Comparison of ENCODE assay signal across 19 mouse cellular contexts in genomic region chr8:124556164-124556563, GRCm38 (mm10). TPM values are rescaled to one million over a fixed set of nuclear protein-coding genes. Genes with fewer than 3 reads are reported as not detected.
A peak's percentile ranks its signal among the peaks of the same experiment; 100 is the strongest.
DNase-seq lines count a peak whose midpoint lies in the region; ATAC-seq and TF ChIP-seq lines count a peak whose summit lies in the region.
"Had no signal": no experiment of that assay in that cellular context is flagged by ENCODE, and none has a peak within 500 bp of the region (broad histone marks: within the 10 kb centered on the region; RNA-seq: fewer than 3 reads in every experiment).

No protein-coding gene starts in this region.

- H3K9ac ChIP-seq in forebrain, embryonic 13.5 days, result no peak overlapping the region
- no peak overlapping the region for H3K9ac ChIP-seq in forebrain, embryonic 14.5 days (ENCODE audit: low read length)
- H3K9ac ChIP-seq in lung, embryonic 14.5 days, result no peak overlapping the region
- H3K9ac ChIP-seq in midbrain, embryonic 14.5 days (replicated peaks; ENCODE audit: low read length), result no peak overlapping the region
- H3K9ac ChIP-seq: heart, embryonic 12.5 days; liver, embryonic 13.5 days had no signal

- TF ChIP-seq CTCF in lung, embryonic 14.5 days (IDR thresholded peaks at IDR 0.05; ENCODE audit: low read depth), result no peak
- no peak for TF ChIP-seq CTCF in cortical plate, adult 2 months (IDR thresholded peaks at IDR 0.05; ENCODE audit: extremely low read depth, insufficient read depth, low read length)

- 89% methylated on average over 7 of the region's 7 CpGs for WGBS in forebrain, embryonic 13.5 days
- WGBS in forebrain, embryonic 14.5 days, result 89% methylated on average over 7 of the region's 7 CpGs
- WGBS in lung, embryonic 14.5 days, result 57% methylated on average over 7 of the region's 7 CpGs
- WGBS in midbrain, embryonic 14.5 days, result 84% methylated on average over 7 of the region's 7 CpGs

- H3K4me1 ChIP-seq in forebrain, embryonic 13.5 days, result peaks cover 5% of the 10 kb centered on the region; the same call in 1 of the 2 replicates
- H3K4me1 ChIP-seq in forebrain, embryonic 14.5 days (ENCODE audit: control insufficient read depth, insufficient read depth, low read length), result no peaks in the 10 kb centered on the region
- peaks cover 11% of the 10 kb centered on the region for H3K4me1 ChIP-seq in lung, embryonic 14.5 days (ENCODE audit: insufficient read depth)
- peaks cover 7% of the 10 kb centered on the region for H3K4me1 ChIP-seq in cortical plate, adult 2 months (ENCODE audit: control insufficient read depth, insufficient read depth, low read length)
- no peaks in the 10 kb centered on the region for H3K4me1 ChIP-seq in midbrain, embryonic 14.5 days (ENCODE audit: control insufficient read depth, insufficient read depth, low read length)

- peaks cover 18% of the 10 kb centered on the region for H3K36me3 ChIP-seq in forebrain, embryonic 13.5 days (ENCODE audit: poor library complexity, severe bottlenecking)
- peaks cover 19% of the 10 kb centered on the region for H3K36me3 ChIP-seq in forebrain, embryonic 14.5 days (ENCODE audit: control insufficient read depth, insufficient read depth, low read length)
- peaks cover 17% of the 10 kb centered on the region for H3K36me3 ChIP-seq in lung, embryonic 14.5 days (ENCODE audit: insufficient read depth)
- peaks cover 17% of the 10 kb centered on the region for H3K36me3 ChIP-seq in midbrain, embryonic 14.5 days (ENCODE audit: control insufficient read depth, insufficient read depth, low read length)

- no peak overlapping the region for H3K4me3 ChIP-seq in forebrain, embryonic 13.5 days
- no peak overlapping the region for H3K4me3 ChIP-seq in forebrain, embryonic 14.5 days (ENCODE audit: low read depth, low read length)
- H3K4me3 ChIP-seq in lung, embryonic 14.5 days (ENCODE audit: low read depth, low read length), result no peak overlapping the region
- no peak overlapping the region for H3K4me3 ChIP-seq in cortical plate, adult 2 months (ENCODE audit: insufficient read depth, low read length)
- H3K4me3 ChIP-seq in midbrain, embryonic 14.5 days (replicated peaks; ENCODE audit: low read depth, low read length), result no peak overlapping the region
- H3K4me3 ChIP-seq: heart, embryonic 12.5 days; liver, embryonic 13.5 days had no signal

- ATAC-seq in forebrain, embryonic 13.5 days, result no peak
- no peak for ATAC-seq in forebrain, embryonic 14.5 days
- ATAC-seq in lung, embryonic 14.5 days (ENCODE audit: insufficient read depth), result peak; percentile 76
- ATAC-seq in midbrain, embryonic 14.5 days (ENCODE audit: low FRiP score, low TSS enrichment), result no peak

- H3K27me3 ChIP-seq in forebrain, embryonic 13.5 days, result no peaks in the 10 kb centered on the region
- H3K27me3 ChIP-seq in forebrain, embryonic 14.5 days (replicated peaks; ENCODE audit: control insufficient read depth, insufficient read depth, low read length), result no peaks in the 10 kb centered on the region
- H3K27me3 ChIP-seq in lung, embryonic 14.5 days (ENCODE audit: insufficient read depth, low read length), result no peaks in the 10 kb centered on the region
- H3K27me3 ChIP-seq in midbrain, embryonic 14.5 days (ENCODE audit: control insufficient read depth, insufficient read depth, low read length), result no peaks in the 10 kb centered on the region
- H3K27me3 ChIP-seq: liver, embryonic 13.5 days had no signal

- H3K9me3 ChIP-seq in forebrain, embryonic 13.5 days (replicated peaks), result no peaks in the 10 kb centered on the region
- no peaks in the 10 kb centered on the region for H3K9me3 ChIP-seq in forebrain, embryonic 14.5 days (replicated peaks; ENCODE audit: control insufficient read depth, low read length)
- H3K9me3 ChIP-seq in lung, embryonic 14.5 days (ENCODE audit: low read depth, low read length), result no peaks in the 10 kb centered on the region
- no peaks in the 10 kb centered on the region for H3K9me3 ChIP-seq in midbrain, embryonic 14.5 days (ENCODE audit: control insufficient read depth, low read length)
- H3K9me3 ChIP-seq: heart, embryonic 12.5 days; liver, embryonic 13.5 days had no signal

- H3K4me2 ChIP-seq in forebrain, embryonic 13.5 days, result no peak overlapping the region
- H3K4me2 ChIP-seq in forebrain, embryonic 14.5 days (ENCODE audit: low read length), result no peak overlapping the region
- 0 out of 2 replicates have a peak overlapping the region, but pooled peaks have one; percentile 2 for H3K4me2 ChIP-seq in lung, embryonic 14.5 days
- H3K4me2 ChIP-seq in midbrain, embryonic 14.5 days (ENCODE audit: low read length), result no peak overlapping the region
- H3K4me2 ChIP-seq: heart, embryonic 12.5 days; liver, embryonic 13.5 days had no signal

- H3K27ac ChIP-seq in forebrain, embryonic 13.5 days, result peak overlapping the region; percentile 40; the same call in 1 of the 2 replicates
- H3K27ac ChIP-seq in forebrain, embryonic 14.5 days (ENCODE audit: low read depth, low read length), result no peak overlapping the region
- H3K27ac ChIP-seq in lung, embryonic 14.5 days (ENCODE audit: low read depth), result peak overlapping the region; percentile 83
- peak overlapping the region; percentile 73 for H3K27ac ChIP-seq in cortical plate, adult 2 months (ENCODE audit: insufficient read depth, low read length)
- H3K27ac ChIP-seq in midbrain, embryonic 14.5 days (replicated peaks; ENCODE audit: low read depth, low read length), result 0 out of 2 replicates have a peak overlapping the region, but pooled peaks have one; percentile 37
- H3K27ac ChIP-seq: liver, embryonic 13.5 days had no signal

- TF ChIP-seq POLR2A in cortical plate, adult 2 months (IDR thresholded peaks at IDR 0.05; ENCODE audit: extremely low read depth, insufficient read depth, low read length), result no peak

- DNase-seq in forebrain, embryonic 14.5 days (ENCODE audit: low spot score), result no peak
- peak; percentile 59 for DNase-seq in lung, embryonic 14.5 days
- DNase-seq in lung, postnatal 14 days, result no peak
- no peak for DNase-seq in midbrain, embryonic 14.5 days
- DNase-seq in right cerebral cortex, adult 18-20 months, result no peak
- no peak for DNase-seq in gastrocnemius, postnatal 25 days
- DNase-seq: adrenal gland, postnatal 36 days; gastrocnemius, postnatal 36 days; heart, postnatal 36 days; kidney, adult 18-20 months; kidney, postnatal 14 days; liver, embryonic 13.5 days; thymus, adult 18-20 months had no signal

RNA-seq across cellular contexts. Expression of gene Agt, which starts 13.3 kb away (rescaled TPM):
- polyA plus RNA-seq in forebrain, embryonic 13.5 days (2015; fragmentation: Nextera tagmentation; extraction: Ambion mirVana), result 0.21 TPM in 1 of 2 replicates, not detected in the other
- polyA plus RNA-seq in forebrain, embryonic 14.5 days (2014; fragmentation: Nextera tagmentation; extraction: Ambion mirVana), result not detected in 2 replicates
- 3.1 and 3.6 TPM in 2 replicates for polyA plus RNA-seq in lung, embryonic 14.5 days (2014; fragmentation: Nextera tagmentation; extraction: Ambion mirVana)
- polyA plus RNA-seq in cortical plate, adult 2 months (2012; rRNA removed), result 16.6 and 17.2 TPM in 2 replicates
- polyA plus RNA-seq in midbrain, embryonic 14.5 days (2014; fragmentation: Nextera tagmentation; extraction: Ambion mirVana), result 0.25 and 0.26 TPM in 2 replicates
- 10 to 100 TPM; 15.7 to 19.7 TPM for total RNA-seq in gastrocnemius, postnatal 25 days (2021)

RNA-seq across cellular contexts. Expression of gene Capn9, which starts 19.7 kb away (rescaled TPM):
- 0.06 TPM in 1 of 2 replicates, not detected in the other for polyA plus RNA-seq in forebrain, embryonic 13.5 days (2015; fragmentation: Nextera tagmentation; extraction: Ambion mirVana)
- polyA plus RNA-seq in forebrain, embryonic 14.5 days (2014; fragmentation: Nextera tagmentation; extraction: Ambion mirVana), result 0.19 TPM in 1 of 2 replicates, not detected in the other
- 0.45 and 0.60 TPM in 2 replicates for polyA plus RNA-seq in lung, embryonic 14.5 days (2014; fragmentation: Nextera tagmentation; extraction: Ambion mirVana)
- 0.04 and 0.09 TPM in 2 replicates for polyA plus RNA-seq in cortical plate, adult 2 months (2012; rRNA removed)
- polyA plus RNA-seq in midbrain, embryonic 14.5 days (2014; fragmentation: Nextera tagmentation; extraction: Ambion mirVana), result 0.09 and 0.15 TPM in 2 replicates
- not detected for total RNA-seq in gastrocnemius, postnatal 25 days (2021)
- total RNA-seq: gastrocnemius, postnatal 36 days; heart, postnatal 36 days; left cerebral cortex, postnatal 14 days; megakaryocyte, adult 5-6 weeks had no signal
- polyA plus RNA-seq: neural tube, embryonic 11.5 days had no signal

RNA-seq across cellular contexts. Expression of gene Cog2, which starts 35.6 kb away (rescaled TPM):
- polyA plus RNA-seq in forebrain, embryonic 13.5 days (2015; fragmentation: Nextera tagmentation; extraction: Ambion mirVana), result 36.1 and 40.3 TPM in 2 replicates
- 37.0 and 41.2 TPM in 2 replicates for polyA plus RNA-seq in forebrain, embryonic 14.5 days (2014; fragmentation: Nextera tagmentation; extraction: Ambion mirVana)
- 36.4 and 36.9 TPM in 2 replicates for polyA plus RNA-seq in lung, embryonic 14.5 days (2014; fragmentation: Nextera tagmentation; extraction: Ambion mirVana)
- 27.0 and 29.0 TPM in 2 replicates for polyA plus RNA-seq in cortical plate, adult 2 months (2012; rRNA removed)
- 33.0 and 39.3 TPM in 2 replicates for polyA plus RNA-seq in midbrain, embryonic 14.5 days (2014; fragmentation: Nextera tagmentation; extraction: Ambion mirVana)
- 10 to 100 TPM; 16.1 to 19.2 TPM for total RNA-seq in gastrocnemius, postnatal 25 days (2021)
